Mouse (Mus musculus) brain, embryonic 14.5 days (tissue): ENCODE measurements around the gene Col4a1.

Experiments used
- CTCF ChIP-seq: fragments of 200-500 bp; IDR thresholded peaks from 2 replicates; pipeline ENCODE4 v1.5.1; 2012; ENCODE audit warnings: inconsistent platforms, mild to moderate bottlenecking, moderate library complexity, borderline replicate concordance; ENCODE audit not compliant: insufficient read depth, insufficient read length; ENCODE audit errors: extremely low read depth
- POLR2A ChIP-seq: fragments of 200-500 bp; IDR thresholded peaks from 2 replicates; pipeline ENCODE4 v1.6.1; 2012; ENCODE audit warnings: mild to moderate bottlenecking, inconsistent platforms, borderline replicate concordance; ENCODE audit not compliant: poor library complexity, insufficient read depth, insufficient read length, severe bottlenecking; ENCODE audit errors: extremely low read depth

GRCm38 (mm10) chr8:11285437-11285836 lies 27.2 kb downstream of the Col4a1 start:
- TF ChIP-seq CTCF, result no peak
- TF ChIP-seq POLR2A, result no peak
